Mouse (Mus musculus): ENCODE data around the gene Cirbp. TPM values are rescaled to one million over a fixed set of nuclear protein-coding genes. Genes with fewer than 3 reads are reported as not detected.

The Cirbp gene
- total RNA-seq, 4 experiments from 2014 or later, result 124 to 159 (median 143) TPM

DNA sequence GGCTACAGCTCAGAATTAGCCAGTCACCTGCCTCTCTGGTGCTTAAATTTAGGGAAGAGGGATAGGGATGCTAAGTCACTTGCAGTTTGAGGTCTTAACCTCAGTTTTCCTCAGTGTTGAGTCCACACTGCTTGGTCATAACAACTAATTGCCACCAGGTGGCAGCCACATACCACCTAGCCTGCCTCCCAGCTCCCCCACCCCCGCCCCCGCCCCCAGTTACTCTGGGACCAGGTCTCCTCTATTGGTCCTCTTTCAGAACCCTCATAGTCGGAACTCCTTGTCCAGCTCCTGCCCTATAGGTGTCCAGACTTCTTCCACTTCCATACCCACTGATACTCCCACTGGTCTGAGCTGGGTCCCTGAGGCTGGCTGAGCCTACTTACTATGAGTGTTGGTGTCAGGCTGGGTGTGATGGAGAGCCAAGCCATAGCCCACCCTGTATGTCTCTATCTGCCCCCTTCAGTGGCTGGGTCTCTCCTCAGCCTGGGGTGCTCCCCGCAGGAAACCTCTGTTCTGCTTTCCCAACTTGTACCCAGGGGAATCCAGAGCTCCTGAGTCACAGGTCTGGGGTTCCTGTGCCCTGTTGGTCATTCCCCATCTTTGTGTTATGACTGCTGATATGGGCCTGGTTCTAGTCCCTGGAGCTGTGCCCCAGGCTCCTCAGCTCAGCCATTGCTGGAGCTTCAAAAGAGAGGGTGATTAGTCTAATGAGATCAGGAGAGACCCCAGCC lies 9.9 kb downstream of the Cirbp start:
- DNase-seq (ENCODE audit: low spot score in 2 of 2), result no peak

DNA sequence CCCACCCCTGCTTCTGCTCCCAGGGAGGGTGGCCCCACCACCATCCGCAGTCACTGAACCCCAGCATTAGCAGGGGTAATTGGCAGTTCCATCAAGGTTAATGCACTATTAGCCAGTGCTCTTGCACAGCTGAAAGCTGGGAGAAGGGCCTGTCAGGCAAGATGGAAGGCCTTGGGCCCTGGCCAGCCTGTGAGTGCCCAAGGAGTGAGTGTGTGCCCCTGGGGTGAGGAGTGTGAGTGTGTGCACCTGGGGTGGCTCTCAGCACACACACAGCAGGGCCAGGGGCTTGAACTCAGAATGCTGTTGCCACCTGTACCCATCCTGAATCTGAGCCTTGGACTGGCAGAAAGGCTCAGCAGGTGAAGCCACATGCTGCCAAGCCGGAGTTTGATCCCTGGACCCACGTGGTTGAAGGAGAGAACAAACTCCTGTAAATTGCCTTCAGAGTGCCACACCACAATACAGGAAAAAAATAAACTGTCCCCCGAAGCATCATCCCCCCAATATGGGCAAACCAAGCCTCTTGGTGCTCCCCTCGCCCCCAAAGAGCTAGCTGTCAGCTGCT lies 10.6 kb downstream of the Cirbp start:
- no peak for DNase-seq (ENCODE audit: low spot score in 2 of 2)

DNA sequence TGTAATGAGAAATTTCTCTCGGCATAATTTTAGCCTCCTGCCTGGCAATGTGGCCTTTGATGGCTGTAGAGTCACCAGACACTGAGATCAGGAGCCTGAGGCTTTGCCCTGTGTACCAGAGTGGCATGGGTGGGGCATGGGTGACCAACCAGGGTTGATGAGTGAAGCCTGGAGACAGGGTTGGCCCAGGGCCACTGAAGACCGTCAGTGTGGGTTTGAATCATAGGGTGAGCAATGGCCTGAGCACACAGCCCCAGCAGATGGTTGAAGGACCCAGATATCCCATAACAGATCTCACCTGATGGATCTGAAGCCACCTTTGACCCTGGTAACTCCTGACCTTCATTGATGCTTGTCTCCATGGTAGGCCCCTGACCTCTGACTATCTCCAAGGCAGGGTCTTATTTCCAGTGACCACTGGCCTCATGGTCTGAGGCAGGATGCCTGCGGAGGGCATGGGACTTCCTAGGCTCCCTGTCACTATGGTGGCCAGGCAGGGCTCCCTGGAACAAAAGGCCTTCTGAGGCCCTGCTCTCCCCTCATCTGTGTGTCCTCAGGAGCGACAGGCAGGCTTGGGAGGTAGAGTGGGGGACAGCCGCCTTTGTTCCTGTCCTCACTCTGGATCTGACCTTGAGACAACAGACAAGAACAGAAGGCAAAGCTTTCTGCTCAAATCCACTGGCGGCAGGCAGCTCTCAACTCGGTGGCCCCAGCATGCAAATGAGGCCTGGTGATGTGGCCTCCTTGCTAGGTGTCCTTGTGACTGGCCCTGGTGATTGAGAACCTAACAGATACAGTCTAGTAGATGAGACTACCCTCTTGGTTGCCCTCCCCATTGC lies 11.9 kb downstream of the Cirbp start:
- no peak for DNase-seq (ENCODE audit: low spot score in 2 of 2)

- no peak for DNase-seq (ENCODE audit: low spot score in 2 of 2)
Observed at GRCm38 (mm10) chr10:80179068-80180051, 13.6 kb downstream of the Cirbp start, which contains the start of gene Efna2. TSS of gene Efna2 (plus strand) at chr10:80179482.

DNA sequence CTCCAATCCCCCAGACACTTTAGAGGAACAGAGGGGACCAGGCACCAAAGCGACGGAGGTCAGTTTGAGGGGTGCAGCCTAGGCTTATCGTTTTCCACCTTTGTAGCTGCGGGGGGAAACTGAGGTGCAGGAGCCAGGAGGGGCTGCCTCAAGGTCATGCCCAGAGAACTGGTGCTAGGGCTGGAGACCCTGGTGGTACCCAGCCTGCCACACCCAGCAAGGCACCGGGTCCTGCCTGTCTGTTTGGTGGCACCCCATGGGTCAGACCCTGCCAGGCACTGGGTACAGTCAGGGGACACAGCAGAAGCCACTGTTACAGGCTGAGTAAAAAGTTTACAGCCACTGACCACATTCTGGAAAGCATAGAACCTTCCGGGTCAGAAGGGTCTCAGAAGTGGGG lies 14.5 kb downstream of the Cirbp start:
- DNase-seq (ENCODE audit: low spot score in 2 of 2), result no peak

- no peak for DNase-seq (ENCODE audit: low spot score in 2 of 2)
Observed at GRCm38 (mm10) chr10:80180823-80181222, 15.0 kb downstream of the Cirbp start.

- no peak for DNase-seq (ENCODE audit: low spot score in 2 of 2)
Observed at GRCm38 (mm10) chr10:80182547-80182946, 16.8 kb downstream of the Cirbp start.

DNA sequence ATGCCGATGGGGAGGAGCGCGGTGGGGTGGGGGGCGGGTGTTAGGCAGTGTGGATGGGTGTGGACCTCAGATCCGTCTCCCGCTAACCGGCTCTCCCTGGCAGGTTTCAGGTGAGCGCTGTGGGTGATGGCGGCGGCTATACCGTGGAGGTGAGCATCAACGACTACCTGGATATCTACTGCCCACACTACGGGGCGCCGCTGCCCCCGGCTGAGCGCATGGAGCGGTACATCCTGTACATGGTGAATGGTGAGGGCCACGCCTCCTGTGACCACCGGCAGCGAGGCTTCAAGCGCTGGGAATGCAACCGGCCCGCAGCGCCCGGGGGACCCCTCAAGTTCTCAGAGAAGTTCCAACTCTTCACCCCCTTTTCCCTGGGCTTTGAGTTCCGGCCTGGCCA lies 20.9 kb downstream of the Cirbp start:
- no peak for DNase-seq (ENCODE audit: low spot score in 2 of 2)

DNA sequence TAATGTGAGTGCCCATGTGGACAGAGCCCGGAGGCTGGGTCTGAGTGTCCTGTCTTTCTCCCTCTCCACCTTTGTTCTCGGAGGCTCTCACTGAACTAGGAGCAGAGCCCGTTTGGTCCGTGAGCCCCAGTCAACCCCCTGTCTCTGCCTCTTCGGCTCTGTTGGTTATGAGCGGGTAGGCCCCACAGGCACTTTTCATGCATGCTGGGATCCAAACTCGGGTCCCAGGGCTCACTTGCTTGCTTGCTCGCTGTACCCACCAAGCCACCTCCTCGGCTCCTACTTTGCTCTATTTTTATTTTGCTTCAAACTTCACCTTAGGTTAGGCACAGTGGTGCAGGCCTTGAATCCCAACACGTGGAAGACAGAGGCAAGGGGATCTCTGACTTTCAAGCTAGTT lies 22.0 kb downstream of the Cirbp start:
- no peak for DNase-seq (ENCODE audit: low spot score in 2 of 2)

GRCm38 (mm10) chr10:80188453-80189024 lies 22.8 kb downstream of the Cirbp start:
- no peak for DNase-seq (ENCODE audit: low spot score in 2 of 2)

- DNase-seq (ENCODE audit: low spot score in 2 of 2), result no peak
Observed at GRCm38 (mm10) chr10:80189999-80190398, 24.2 kb downstream of the Cirbp start.

DNA sequence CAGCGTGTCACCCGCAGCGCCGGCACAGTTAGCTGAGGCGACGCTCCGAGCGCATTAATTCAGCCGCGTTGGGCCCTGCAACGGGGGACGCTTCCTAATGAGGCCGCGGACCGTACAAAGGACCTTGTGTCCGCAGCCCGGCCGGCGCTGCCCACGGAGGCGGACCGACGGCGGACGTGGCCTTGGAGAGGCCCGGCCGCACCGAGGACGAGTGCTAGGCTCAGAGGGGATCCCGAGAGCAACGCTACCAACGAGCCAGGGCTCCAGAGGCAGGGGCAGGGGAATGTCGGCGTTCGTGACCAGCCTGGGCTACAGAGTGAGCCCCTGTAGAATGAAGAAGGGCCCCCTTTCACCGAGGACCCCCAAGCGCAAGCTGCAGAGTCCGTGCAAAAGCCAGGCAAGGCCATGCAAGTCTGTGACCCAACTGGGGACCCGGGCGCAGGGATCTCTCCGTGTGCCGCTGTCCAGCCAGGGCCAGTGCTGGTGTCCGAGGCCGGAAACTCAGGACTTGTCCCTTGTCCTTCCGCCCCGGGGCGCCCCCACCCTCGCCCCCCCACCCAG lies 24.8 kb downstream of the Cirbp start:
- DNase-seq (ENCODE audit: low spot score in 2 of 2), result no peak

- DNase-seq (ENCODE audit: low spot score in 2 of 2), result no peak
Observed at GRCm38 (mm10) chr10:80193976-80194375, 28.2 kb downstream of the Cirbp start.

DNA sequence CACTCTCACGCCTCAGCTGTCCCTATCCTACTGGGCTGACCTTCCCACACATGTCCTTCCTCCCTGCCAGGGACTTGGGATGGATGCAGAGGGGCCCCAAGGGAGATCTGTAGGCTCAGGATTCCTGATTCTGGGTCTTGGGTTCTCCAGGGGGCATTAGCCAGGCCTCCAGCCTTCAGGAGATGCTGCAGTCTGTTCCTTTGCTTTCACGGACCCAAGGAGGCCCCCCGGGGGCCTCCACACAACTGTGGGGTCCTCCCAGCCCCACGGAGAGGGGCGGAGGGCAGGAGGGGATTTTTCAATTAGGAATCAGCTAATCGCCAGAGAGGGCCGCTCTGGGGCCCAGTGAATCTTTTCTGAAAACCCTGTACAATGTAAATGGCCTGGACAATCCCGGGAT lies 28.7 kb downstream of the Cirbp start:
- no peak for DNase-seq (ENCODE audit: low spot score in 2 of 2)

DNA sequence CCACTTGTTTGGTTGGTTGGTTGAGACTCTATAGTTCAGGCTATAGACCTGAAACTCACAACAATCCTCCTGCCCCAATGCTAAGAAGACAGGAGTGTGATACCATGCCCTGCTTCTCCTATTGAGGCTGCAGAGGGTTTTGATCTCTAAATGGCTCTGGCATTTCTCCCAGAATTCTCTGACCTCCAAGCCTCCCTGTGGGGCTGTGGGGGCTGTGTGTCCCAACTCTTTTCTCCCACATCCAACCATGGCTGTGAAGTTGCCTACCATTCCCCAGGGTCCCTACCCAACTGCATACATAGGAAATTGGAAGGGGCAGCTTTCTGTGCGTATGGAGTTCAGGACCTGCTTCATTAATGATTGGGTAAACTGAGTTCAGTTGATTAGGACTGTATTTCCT lies 30.4 kb downstream of the Cirbp start:
- DNase-seq (ENCODE audit: low spot score in 2 of 2), result no peak

- no peak for DNase-seq (ENCODE audit: low spot score in 2 of 2)
Observed at GRCm38 (mm10) chr10:80196778-80197581, 31.2 kb downstream of the Cirbp start.

DNA sequence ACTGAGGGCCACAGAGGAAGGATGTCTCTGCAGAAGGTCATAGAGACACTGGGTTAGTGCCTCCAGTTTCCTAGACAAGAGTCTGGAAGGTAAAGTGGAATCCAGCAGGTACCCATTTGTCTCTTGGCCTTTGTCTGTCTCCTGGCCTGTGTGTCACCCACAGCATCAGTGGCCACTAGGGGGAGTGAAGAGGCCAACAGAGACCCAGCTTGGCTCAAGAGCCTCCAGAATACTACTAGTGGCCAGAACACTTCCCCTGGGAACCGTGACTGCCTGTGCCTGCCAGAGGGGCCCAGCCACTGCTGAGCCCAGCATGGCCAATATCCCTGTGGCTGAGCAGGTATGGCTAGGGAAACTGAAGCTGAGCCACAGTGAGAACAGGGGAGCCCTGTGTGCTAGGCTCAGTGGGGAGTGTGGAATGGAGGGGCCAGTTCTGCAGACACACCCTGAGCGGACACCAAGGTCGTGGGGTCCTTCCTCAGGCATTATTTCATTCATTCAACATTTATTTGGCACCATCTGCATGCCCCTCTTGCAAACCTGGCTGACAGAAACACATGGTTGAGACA lies 33.7 kb downstream of the Cirbp start:
- peak in 1 of 2 experiments; percentile 68 for DNase-seq (ENCODE audit: low spot score in 2 of 2)

DNA sequence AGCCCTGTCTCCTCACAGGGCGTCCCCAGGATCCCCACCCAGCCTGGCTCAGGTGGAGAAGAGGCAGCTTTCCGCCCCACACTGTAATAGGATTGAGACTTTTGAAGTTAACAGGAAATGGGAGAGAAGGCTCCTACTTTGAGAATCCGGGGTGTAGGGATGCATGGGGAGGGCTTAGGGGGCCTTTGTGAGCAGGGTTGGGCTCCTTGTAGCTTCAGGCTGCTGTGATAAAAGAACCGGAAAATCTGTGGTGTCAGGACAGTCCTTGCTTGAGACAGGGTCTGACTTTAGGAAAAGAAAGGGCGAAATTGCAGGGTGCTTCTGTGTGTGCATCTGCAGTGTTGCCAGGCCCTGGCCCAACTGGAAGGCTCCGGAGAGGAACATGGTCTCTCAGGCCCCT lies 34.7 kb downstream of the Cirbp start:
- no peak for DNase-seq (ENCODE audit: low spot score in 2 of 2)

DNA sequence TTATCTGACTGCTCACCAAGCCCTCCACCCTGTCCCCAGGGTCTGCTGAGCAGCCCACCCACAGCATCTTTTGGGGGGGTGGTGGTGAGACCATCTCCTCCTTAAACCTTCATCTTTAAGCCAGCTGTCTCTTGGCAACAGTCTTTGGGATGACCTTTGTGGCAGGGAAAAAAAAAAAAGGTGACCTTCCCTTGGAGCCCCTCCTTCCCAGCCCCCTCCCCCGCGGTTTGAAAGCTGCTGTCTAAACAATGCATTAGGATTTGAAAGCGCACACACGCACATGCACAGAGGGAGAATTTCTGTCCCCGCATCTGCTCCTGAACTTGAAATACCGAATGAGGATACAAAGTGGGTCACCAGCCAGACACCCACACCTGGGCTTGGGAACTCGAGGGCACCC lies 38.3 kb downstream of the Cirbp start:
- DNase-seq (ENCODE audit: low spot score in 2 of 2), result no peak
